Mouse (Mus musculus): ENCODE results near the gene Serpine3. TPM values are rescaled to one million over a fixed set of nuclear protein-coding genes. Genes with fewer than 3 reads are reported as not detected.

The Serpine3 gene
- polyA plus RNA-seq, 1 experiment from 2014 or later, result not detected

DNA sequence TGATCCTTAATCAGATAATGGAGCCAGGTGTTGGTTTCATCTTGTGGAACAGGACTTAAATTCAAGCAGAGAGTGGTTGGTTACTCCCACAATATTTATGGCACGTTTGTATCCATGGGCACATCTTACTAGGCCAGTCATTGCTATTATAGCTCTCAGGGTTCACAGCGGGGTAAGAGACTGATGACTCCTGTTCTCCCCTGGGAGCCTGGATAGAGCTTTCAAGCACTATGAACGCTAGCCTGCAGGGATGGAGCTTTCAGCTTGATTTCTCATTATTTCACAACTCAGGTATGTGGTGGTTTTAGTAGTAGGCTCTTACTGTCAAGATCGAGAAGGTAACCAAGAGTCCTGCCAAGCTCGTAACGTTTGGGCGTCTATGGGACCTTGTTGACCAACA, 7.5 kb upstream of the Serpine3 start:
- Histone ChIP-seq H3K36me3 (no peaks in the 10 kb centered on the region), H3K4me2 (no peak overlapping the region), H3K4me1 (no peaks in the 10 kb centered on the region), H3K9ac (no peak overlapping the region), H3K27ac (replicated peaks) (no peak overlapping the region), H3K27me3 (replicated peaks) (no peaks in the 10 kb centered on the region), H3K4me3 (no peak overlapping the region), H3K9me3 (no peaks in the 10 kb centered on the region)
- no peak for ATAC-seq (ENCODE audit: extremely low read depth, insufficient number of reproducible peaks, low FRiP score, low TSS enrichment)
- WGBS, result 79% methylated on average over 7 of the region's 7 CpGs

- no peak overlapping the region for H3K9ac ChIP-seq
- no peak overlapping the region for H3K4me2 ChIP-seq
- H3K27me3 ChIP-seq (replicated peaks), result no peaks in the 10 kb centered on the region
- ATAC-seq (ENCODE audit: extremely low read depth, insufficient number of reproducible peaks, low FRiP score, low TSS enrichment), result no peak
- no peak overlapping the region for H3K4me3 ChIP-seq
- no peaks in the 10 kb centered on the region for H3K9me3 ChIP-seq
- no peaks in the 10 kb centered on the region for H3K36me3 ChIP-seq
- H3K4me1 ChIP-seq, result no peaks in the 10 kb centered on the region
- WGBS, result 57% methylated on average over 3 of the region's 3 CpGs
- no peak overlapping the region for H3K27ac ChIP-seq (replicated peaks)
Observed at GRCm38 (mm10) chr14:62657469-62657868, 6.0 kb upstream of the Serpine3 start.

GRCm38 (mm10) chr14:62662381-62662780, 1.1 kb upstream of the Serpine3 start:
- no peaks in the 10 kb centered on the region for H3K36me3 ChIP-seq
- H3K4me3 ChIP-seq, result no peak overlapping the region
- no peak overlapping the region for H3K9ac ChIP-seq
- H3K27me3 ChIP-seq (replicated peaks), result no peaks in the 10 kb centered on the region
- no peaks in the 10 kb centered on the region for H3K9me3 ChIP-seq
- WGBS, result 72% methylated on average over 6 of the region's 6 CpGs
- H3K4me1 ChIP-seq, result no peaks in the 10 kb centered on the region
- ATAC-seq (ENCODE audit: extremely low read depth, insufficient number of reproducible peaks, low FRiP score, low TSS enrichment), result no peak
- H3K27ac ChIP-seq (replicated peaks), result no peak overlapping the region
- H3K4me2 ChIP-seq, result no peak overlapping the region

DNA sequence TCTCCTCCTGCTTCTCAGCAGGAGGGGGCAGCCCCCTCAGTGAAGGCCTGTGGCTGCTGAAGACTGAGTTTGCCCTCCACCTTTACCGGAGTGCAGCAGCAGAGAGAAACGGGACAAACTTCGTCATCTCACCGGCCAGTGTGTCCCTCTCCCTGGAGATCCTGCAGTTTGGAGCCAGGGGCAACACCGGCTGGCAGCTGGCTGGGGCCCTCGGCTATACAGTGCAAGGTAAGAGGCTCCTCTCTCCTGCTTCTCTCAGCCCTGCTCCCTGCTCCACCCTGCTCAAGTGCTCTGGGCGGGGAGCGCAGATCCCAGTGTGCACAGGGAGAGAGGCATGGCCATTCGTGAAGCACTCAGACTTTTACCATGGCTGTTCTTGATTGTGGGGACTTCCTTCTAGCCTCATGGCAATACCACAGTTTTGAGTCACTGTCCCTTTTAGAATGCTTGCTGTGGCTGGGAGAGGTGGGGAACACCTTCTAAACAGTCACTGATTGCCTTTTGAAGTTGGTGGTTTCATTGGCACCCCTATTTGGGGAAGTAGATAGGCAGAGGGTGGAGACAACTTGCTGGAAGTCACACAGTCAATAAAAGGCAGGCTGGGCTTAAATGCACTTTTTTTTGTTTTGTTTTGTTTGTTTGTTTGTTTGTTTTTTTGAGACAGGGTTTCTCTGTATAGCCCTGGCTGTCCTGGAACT, 1.7 kb downstream of the Serpine3 start:
- no peak overlapping the region for H3K4me2 ChIP-seq
- H3K27me3 ChIP-seq (replicated peaks), result no peaks in the 10 kb centered on the region
- no peak overlapping the region for H3K27ac ChIP-seq (replicated peaks)
- no peaks in the 10 kb centered on the region for H3K36me3 ChIP-seq
- no peak for ATAC-seq (ENCODE audit: extremely low read depth, insufficient number of reproducible peaks, low FRiP score, low TSS enrichment)
- WGBS, result 33% methylated on average over 9 of the region's 9 CpGs
- no peaks in the 10 kb centered on the region for H3K4me1 ChIP-seq
- no peak overlapping the region for H3K9ac ChIP-seq
- no peaks in the 10 kb centered on the region for H3K9me3 ChIP-seq
- no peak overlapping the region for H3K4me3 ChIP-seq

- no peak overlapping the region for H3K27ac ChIP-seq (replicated peaks)
- WGBS, result 71% methylated on average over 3 of the region's 3 CpGs
- H3K4me3 ChIP-seq, result no peak overlapping the region
- no peak for ATAC-seq (ENCODE audit: extremely low read depth, insufficient number of reproducible peaks, low FRiP score, low TSS enrichment)
- H3K9ac ChIP-seq, result no peak overlapping the region
- H3K9me3 ChIP-seq, result no peaks in the 10 kb centered on the region
- H3K4me2 ChIP-seq, result no peak overlapping the region
- no peaks in the 10 kb centered on the region for H3K4me1 ChIP-seq
- no peaks in the 10 kb centered on the region for H3K36me3 ChIP-seq
- no peaks in the 10 kb centered on the region for H3K27me3 ChIP-seq (replicated peaks)
Observed at GRCm38 (mm10) chr14:62673646-62674045, 10.2 kb downstream of the Serpine3 start.

- no peaks in the 10 kb centered on the region for H3K27me3 ChIP-seq (replicated peaks)
- no peaks in the 10 kb centered on the region for H3K9me3 ChIP-seq
- peaks cover 10% of the 10 kb centered on the region for H3K4me1 ChIP-seq
- H3K27ac ChIP-seq (replicated peaks), result no peak overlapping the region
- WGBS, result 73% methylated on average over 2 of the region's 2 CpGs
- peaks cover 31% of the 10 kb centered on the region for H3K36me3 ChIP-seq
- H3K4me3 ChIP-seq, result no peak overlapping the region
- no peak for ATAC-seq (ENCODE audit: extremely low read depth, insufficient number of reproducible peaks, low FRiP score, low TSS enrichment)
- no peak overlapping the region for H3K4me2 ChIP-seq
- H3K9ac ChIP-seq, result no peak overlapping the region
Observed at GRCm38 (mm10) chr14:62718161-62718560, 54.7 kb downstream of the Serpine3 start.

- no peaks in the 10 kb centered on the region for H3K27me3 ChIP-seq (replicated peaks)
- H3K27ac ChIP-seq (replicated peaks), result 0 out of 2 replicates have a peak overlapping the region, but pooled peaks have one; percentile 1
- H3K4me3 ChIP-seq, result no peak overlapping the region
- H3K4me2 ChIP-seq, result no peak overlapping the region
- H3K9me3 ChIP-seq, result no peaks in the 10 kb centered on the region
- peaks cover 19% of the 10 kb centered on the region for H3K4me1 ChIP-seq
- WGBS, result 69% methylated on average over 1 of the region's 1 CpGs
- no peak overlapping the region for H3K9ac ChIP-seq
- 0 out of 2 replicates have a peak, but pooled peaks cover 6% of the 10 kb centered on the region for H3K36me3 ChIP-seq
- no peak for ATAC-seq (ENCODE audit: extremely low read depth, insufficient number of reproducible peaks, low FRiP score, low TSS enrichment)
Observed at GRCm38 (mm10) chr14:62721625-62722024, 58.2 kb downstream of the Serpine3 start.

- H3K9me3 ChIP-seq, result no peaks in the 10 kb centered on the region
- no peak overlapping the region for H3K4me2 ChIP-seq
- H3K27me3 ChIP-seq (replicated peaks), result no peaks in the 10 kb centered on the region
- peaks cover 12% of the 10 kb centered on the region; the same call in 1 of the 2 replicates for H3K36me3 ChIP-seq
- no peak overlapping the region for H3K9ac ChIP-seq
- H3K4me1 ChIP-seq, result peaks cover 19% of the 10 kb centered on the region
- H3K27ac ChIP-seq (replicated peaks), result no peak overlapping the region
- ATAC-seq (ENCODE audit: extremely low read depth, insufficient number of reproducible peaks, low FRiP score, low TSS enrichment), result no peak
- no peak overlapping the region for H3K4me3 ChIP-seq
Observed at GRCm38 (mm10) chr14:62724560-62724959, 61.1 kb downstream of the Serpine3 start.

- WGBS, result 50% methylated on average over 1 of the region's 1 CpGs
- Histone ChIP-seq H3K9me3 (no peaks in the 10 kb centered on the region), H3K9ac (no peak overlapping the region), H3K36me3 (peaks cover 48% of the 10 kb centered on the region), H3K27me3 (replicated peaks) (no peaks in the 10 kb centered on the region), H3K4me2 (no peak overlapping the region), H3K27ac (replicated peaks) (no peak overlapping the region), H3K4me3 (no peak overlapping the region), H3K4me1 (no peaks in the 10 kb centered on the region)
- no peak for ATAC-seq (ENCODE audit: extremely low read depth, insufficient number of reproducible peaks, low FRiP score, low TSS enrichment)
Observed at GRCm38 (mm10) chr14:62731902-62732301, 68.4 kb downstream of the Serpine3 start.

DNA sequence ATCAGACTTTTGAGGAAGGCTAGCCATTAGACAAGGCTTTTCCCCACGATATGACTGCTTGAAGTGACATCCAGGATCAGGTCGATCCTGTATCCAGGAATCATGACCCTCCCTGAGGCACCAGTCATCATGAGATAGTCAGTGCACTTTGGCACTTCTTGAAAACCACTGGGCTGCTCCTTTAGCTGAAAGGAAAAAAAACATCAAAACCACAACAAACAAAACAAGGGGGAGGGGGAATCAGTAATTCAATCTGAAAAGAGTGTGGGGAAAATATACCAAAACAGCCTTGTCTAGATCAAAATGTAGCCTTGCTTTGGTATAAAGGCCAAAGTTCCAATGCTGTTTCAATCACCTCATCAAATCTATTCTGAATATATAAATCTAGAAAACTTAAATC, 70.2 kb downstream of the Serpine3 start:
- H3K9me3 ChIP-seq, result no peaks in the 10 kb centered on the region
- no peak overlapping the region for H3K4me2 ChIP-seq
- no peaks in the 10 kb centered on the region for H3K4me1 ChIP-seq
- no peak overlapping the region for H3K9ac ChIP-seq
- no peak overlapping the region for H3K4me3 ChIP-seq
- peaks cover 56% of the 10 kb centered on the region for H3K36me3 ChIP-seq
- ATAC-seq (ENCODE audit: extremely low read depth, insufficient number of reproducible peaks, low FRiP score, low TSS enrichment), result no peak
- WGBS, result 83% methylated on average over 2 of the region's 2 CpGs
- no peaks in the 10 kb centered on the region for H3K27me3 ChIP-seq (replicated peaks)
- H3K27ac ChIP-seq (replicated peaks), result no peak overlapping the region

DNA sequence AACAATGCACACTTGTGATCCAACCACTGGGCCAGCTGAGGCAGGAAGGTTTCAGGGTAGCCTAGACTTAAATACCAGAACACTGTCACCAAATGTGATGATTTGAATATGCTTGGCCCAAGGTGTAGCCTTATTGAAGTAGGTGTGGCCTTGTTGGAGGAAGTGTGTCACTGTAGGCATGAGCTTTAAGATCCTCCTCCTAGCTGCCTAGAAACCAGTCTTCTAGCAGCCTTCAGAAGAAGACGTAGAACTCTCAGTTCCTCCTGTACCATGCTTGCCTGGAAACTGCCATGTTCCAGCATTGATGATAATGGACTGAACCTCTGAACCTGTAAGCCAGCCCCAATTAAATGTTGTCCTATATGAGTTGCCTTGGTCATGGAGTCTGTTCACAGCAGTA, 72.2 kb downstream of the Serpine3 start:
- H3K9ac ChIP-seq, result no peak overlapping the region
- no peak overlapping the region for H3K4me2 ChIP-seq
- no peak overlapping the region for H3K27ac ChIP-seq (replicated peaks)
- ATAC-seq (ENCODE audit: extremely low read depth, insufficient number of reproducible peaks, low FRiP score, low TSS enrichment), result no peak
- no peaks in the 10 kb centered on the region for H3K27me3 ChIP-seq (replicated peaks)
- H3K9me3 ChIP-seq, result no peaks in the 10 kb centered on the region
- H3K4me3 ChIP-seq, result no peak overlapping the region
- WGBS, result 86% methylated on average over 1 of the region's 1 CpGs
- peaks cover 3% of the 10 kb centered on the region; the same call in 1 of the 2 replicates for H3K4me1 ChIP-seq
- H3K36me3 ChIP-seq, result peaks cover 48% of the 10 kb centered on the region

All from heart, embryonic 13.5 days (tissue).